Mouse (Mus musculus) E14TG2a.4 (cell line): Measurements from ENCODE around the gene Ndn.

Experiments used
- CTCF ChIP-seq: conservative IDR thresholded peaks from 2 replicates; pipeline ENCODE4 v1.5.1; 2014; ENCODE audit warnings: low read length
- NANOG ChIP-seq: IDR thresholded peaks from 2 replicates; pipeline ENCODE4 v1.6.1; 2014; ENCODE audit warnings: borderline replicate concordance, low read length, mixed read lengths
- POU5F1 ChIP-seq: IDR thresholded peaks from 2 replicates; pipeline ENCODE4 v1.6.1; 2014; ENCODE audit warnings: low read length, borderline replicate concordance

DNA sequence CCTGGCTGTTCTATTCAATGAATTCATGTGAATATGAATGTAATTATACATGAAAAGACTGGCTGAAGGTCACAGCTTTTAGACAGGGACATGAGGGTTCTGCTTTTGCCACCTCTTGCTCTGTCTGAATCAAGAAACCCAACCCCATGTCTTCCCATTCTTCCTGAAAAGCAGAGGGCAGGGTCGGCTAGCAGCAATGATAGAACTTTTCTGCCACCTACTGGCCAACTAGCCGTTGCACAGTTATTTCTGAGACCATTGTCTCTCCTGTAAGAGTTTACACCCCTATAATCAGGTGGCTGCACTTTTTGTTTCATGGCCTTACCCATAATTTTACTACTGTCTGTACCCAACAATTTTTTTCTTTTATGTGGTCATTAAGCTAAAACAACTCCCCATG is 36.0 kb downstream of the Ndn start:
- no peak for TF ChIP-seq NANOG
- TF ChIP-seq CTCF: peak; percentile 60
- no peak for TF ChIP-seq POU5F1
